Comparison of ENCODE assay signal across 8 mouse cellular contexts in genomic region chr7:30956756-30957366, GRCm38 (mm10). TPM values are rescaled to one million over a fixed set of nuclear protein-coding genes. Genes with fewer than 3 reads are reported as not detected.
DNase-seq lines count a peak whose midpoint lies in the region; ATAC-seq lines count a peak whose summit lies in the region.

Usf2 (minus strand) TSS chr7:30956803.

- ATAC-seq in frontal cortex, adult (ENCODE audit: low TSS enrichment): peak; percentile 63
- peak; percentile 47 to 64; a peak in 3 of 4 replicates for ATAC-seq in hematopoietic stem cell, adult 5-6 weeks (replicated peaks in 1 of 2; ENCODE audit: insufficient read depth in 1 of 2, low FRiP score in 2 of 2, low TSS enrichment in 1 of 2, low read depth in 1 of 2, poor library complexity in 2 of 2, severe bottlenecking in 2 of 2)

- peak; percentile 86 for DNase-seq in NIH3T3 (ENCODE audit: low read depth)
- DNase-seq in cerebellum, adult 8-10 months: peak; percentile 73
- peak; percentile 76 to 83 for DNase-seq in layer of hippocampus, postnatal 10 days (ENCODE audit: low spot score in 2 of 2)
- peak; percentile 84 for DNase-seq in lung, postnatal 25 days (ENCODE audit: low spot score)
- peak; percentile 77 for DNase-seq in retina, postnatal 7 days (ENCODE audit: low read depth, low spot score)
- DNase-seq in urinary bladder, postnatal 14 days (ENCODE audit: low spot score): peak; percentile 82

RNA-seq across cellular contexts. Expression of gene Usf2, which starts in this region (rescaled TPM):
- total RNA-seq in hematopoietic stem cell, adult 5-6 weeks (2017): 120 and 164 TPM in 2 replicates
- 100 to 1,000 TPM in 1 of 2 experiments, 10 to 100 TPM in 1; 94.1 to 116 TPM for total RNA-seq in layer of hippocampus, postnatal 10 days (2021)

Comparison
In these comparisons a context has a peak if more than half of its experiments do, and no peak if none do; other contexts are left out.
1. Peak in every context shown above with its lines: DNase-seq and ATAC-seq.